Mouse (Mus musculus) brown adipose tissue, adult 24 weeks (tissue): ENCODE measurements at regions not wholly inside any gene's neighbourhood (a gene's known extent, or its start where the extent isn't known, plus 50 kb on each side); places are given as distances from the start of the nearest gene placed in this dataset.

ENCODE experiments used
- H3K27ac ChIP-seq: fragments of 200-500 bp; replicated peaks from 2 replicates; pipeline ENCODE4 v1.5.1; 2012; ENCODE audit warnings: low read depth, mild to moderate bottlenecking, low read length
- H3K4me1 ChIP-seq: fragments of 200-500 bp; 2 replicates; pipeline ENCODE4 v1.6.1; 2012; ENCODE audit warnings: low read length, mixed read lengths; ENCODE audit not compliant: control insufficient read depth, insufficient read depth, insufficient read length
- H3K4me3 ChIP-seq: fragments of 200-500 bp; 2 replicates; pipeline ENCODE4 v1.5.1; 2012; ENCODE audit warnings: low read depth, mild to moderate bottlenecking, low read length, moderate library complexity; ENCODE audit not compliant: insufficient read depth

GRCm38 (mm10) chr14:58225869-58226268 lies 155.5 kb downstream of the Fgf9 start:
- H3K4me1 ChIP-seq: no peaks in the 10 kb centered on the region
- no peak overlapping the region for H3K4me3 ChIP-seq
- no peak overlapping the region for H3K27ac ChIP-seq

- no peak overlapping the region for H3K4me3 ChIP-seq
- H3K4me1 ChIP-seq: no peaks in the 10 kb centered on the region; the same call in 1 of the 2 replicates
- H3K27ac ChIP-seq: no peak overlapping the region
Measured at GRCm38 (mm10) chr14:58224419-58224818, 154.1 kb downstream of the Fgf9 start.

- no peaks in the 10 kb centered on the region for H3K4me1 ChIP-seq
- no peak overlapping the region for H3K4me3 ChIP-seq
- H3K27ac ChIP-seq: no peak overlapping the region
Measured at GRCm38 (mm10) chr14:58208401-58208800, 138.1 kb downstream of the Fgf9 start.

GRCm38 (mm10) chr14:58202607-58203295 lies 132.4 kb downstream of the Fgf9 start:
- Histone ChIP-seq H3K27ac (no peak overlapping the region), H3K4me1 (no peaks in the 10 kb centered on the region)

GRCm38 (mm10) chr14:58189948-58190347 lies 119.6 kb downstream of the Fgf9 start:
- H3K4me3 ChIP-seq: no peak overlapping the region
- H3K4me1 ChIP-seq: no peaks in the 10 kb centered on the region
- no peak overlapping the region for H3K27ac ChIP-seq

More at GRCm38 (mm10) chr14:58202607-58203295, 132.4 kb downstream of the Fgf9 start:
- H3K4me3 ChIP-seq: no peak overlapping the region

- Histone ChIP-seq H3K4me3 (no peak overlapping the region), H3K27ac (no peak overlapping the region), H3K4me1 (no peaks in the 10 kb centered on the region)
Measured at GRCm38 (mm10) chr14:58182869-58183268, 112.5 kb downstream of the Fgf9 start.

- Histone ChIP-seq H3K4me1 (no peaks in the 10 kb centered on the region), H3K27ac (no peak overlapping the region), H3K4me3 (no peak overlapping the region)
Measured at GRCm38 (mm10) chr14:58180724-58181123, 110.4 kb downstream of the Fgf9 start.

GRCm38 (mm10) chr14:58175651-58176363 lies 105.5 kb downstream of the Fgf9 start:
- Histone ChIP-seq H3K4me3 (no peak overlapping the region), H3K27ac (no peak overlapping the region), H3K4me1 (no peaks in the 10 kb centered on the region)

GRCm38 (mm10) chr14:58174512-58174911 lies 104.2 kb downstream of the Fgf9 start:
- H3K4me3 ChIP-seq: no peak overlapping the region
- H3K27ac ChIP-seq: no peak overlapping the region

GRCm38 (mm10) chr14:58168920-58169319 lies 98.6 kb downstream of the Fgf9 start:
- no peak overlapping the region for H3K4me3 ChIP-seq
- no peak overlapping the region for H3K27ac ChIP-seq
- H3K4me1 ChIP-seq: no peaks in the 10 kb centered on the region

More at GRCm38 (mm10) chr14:58174512-58174911, 104.2 kb downstream of the Fgf9 start:
- no peaks in the 10 kb centered on the region for H3K4me1 ChIP-seq
